Mouse (Mus musculus): Measurements from ENCODE around the gene Nhlrc4.

Gene Nhlrc4

DNA sequence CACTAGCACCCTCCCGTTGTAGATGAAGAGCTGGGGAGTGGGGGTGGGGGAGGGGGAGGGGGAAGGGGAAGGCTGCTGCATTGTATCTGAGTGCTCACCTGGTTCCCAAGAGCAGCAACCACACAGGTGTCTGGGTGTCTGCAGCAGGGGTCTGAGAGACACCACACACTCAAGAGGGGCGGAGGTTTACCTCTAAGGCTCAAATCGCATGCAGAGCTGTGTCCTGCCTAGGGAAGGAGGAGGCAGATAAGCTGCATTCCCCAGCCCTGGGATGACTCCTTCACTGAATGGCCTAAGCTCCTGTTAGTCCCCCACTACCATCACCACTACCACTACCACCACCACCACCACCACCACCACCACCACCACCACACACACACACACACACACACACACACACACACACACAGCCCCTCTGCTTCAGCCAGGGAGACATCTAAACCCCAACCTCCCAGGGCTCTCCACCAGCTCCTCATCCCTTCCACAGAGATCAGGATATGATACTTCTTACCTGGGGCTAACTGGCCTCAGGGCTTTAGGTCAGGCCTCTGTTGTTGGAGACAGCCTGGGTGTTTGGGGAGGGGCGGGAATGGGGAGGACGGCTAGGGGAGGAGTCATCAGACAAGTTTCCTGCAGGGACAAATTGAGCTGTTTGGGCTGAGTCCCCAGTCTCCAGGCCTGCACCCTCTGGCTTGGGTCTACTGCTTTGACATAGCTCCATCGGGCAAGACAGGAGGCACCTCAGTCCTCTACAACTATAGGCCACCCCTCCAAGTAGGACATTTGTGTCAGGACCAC is at the start of gene Nhlrc4, which contains the start of gene Pigq:
Gene Nhlrc4, minus strand, starts transcription at position 596 of the 798 bp plus-strand sequence.
Gene Pigq, minus strand, starts transcription at position 571 of the 798 bp plus-strand sequence.
- no peak for DNase-seq (ENCODE audit: low spot score)

DNA sequence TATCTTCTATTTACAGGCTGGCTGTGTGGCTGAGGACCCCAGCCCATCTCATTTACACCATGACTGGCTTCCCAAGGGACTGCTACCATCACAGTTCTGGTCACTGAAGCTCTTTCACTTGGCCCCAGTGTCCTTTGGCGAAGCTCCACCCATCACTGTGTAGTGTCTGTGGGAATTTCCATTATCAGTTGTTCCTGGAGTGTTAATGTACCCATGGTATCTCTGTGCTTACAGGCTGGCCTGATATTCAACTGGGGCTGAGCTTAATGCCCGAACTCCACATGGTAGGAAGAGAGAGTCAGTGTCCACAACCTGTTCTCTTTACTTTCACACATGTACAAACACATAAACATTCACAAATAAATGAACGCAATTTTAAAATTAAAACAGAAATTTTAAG is 48.7 kb upstream of the Nhlrc4 start:
- DNase-seq (ENCODE audit: low spot score): no peak

DNA sequence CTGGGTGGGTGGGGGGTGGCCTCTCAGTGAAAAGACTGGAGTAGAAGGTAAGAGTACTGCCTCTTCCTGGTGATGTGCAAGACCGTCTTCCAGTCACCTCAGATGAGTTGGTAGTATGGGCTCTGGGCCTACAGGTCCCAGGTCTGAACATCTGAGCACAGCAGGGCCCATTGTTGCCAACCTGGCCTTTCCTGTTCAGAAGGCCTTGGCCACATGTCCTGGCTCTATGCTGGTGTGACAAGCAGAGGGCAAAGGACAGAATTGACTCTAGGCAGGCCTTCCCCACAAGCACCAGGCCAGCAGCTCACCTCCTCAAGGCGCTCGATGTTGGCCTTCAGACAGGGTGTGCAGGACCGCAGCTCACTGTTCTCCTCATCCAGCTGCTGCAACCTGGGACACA is 47.5 kb upstream of the Nhlrc4 start:
- no peak for DNase-seq (ENCODE audit: low spot score)

DNA sequence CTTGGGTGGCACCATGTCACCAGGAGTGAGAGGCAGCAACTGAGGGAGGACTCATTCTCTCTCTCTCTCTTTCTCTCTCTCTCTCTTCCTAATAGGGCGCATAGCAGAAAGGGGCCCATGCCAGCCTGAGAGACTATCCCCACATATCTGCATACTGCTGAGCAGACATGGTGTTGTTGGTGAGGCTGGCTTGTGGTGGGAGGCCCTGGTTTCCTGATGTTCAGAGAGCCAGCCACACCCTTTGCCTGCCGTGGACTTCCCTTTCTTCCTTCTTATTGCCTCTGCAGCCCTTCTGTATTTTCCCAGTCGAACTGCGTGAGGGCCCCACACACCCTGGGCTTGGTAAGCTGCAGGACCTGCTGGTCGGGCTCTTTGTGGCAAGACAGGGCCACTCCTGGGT is 45.6 kb upstream of the Nhlrc4 start:
- no peak for DNase-seq (ENCODE audit: low spot score)

DNA sequence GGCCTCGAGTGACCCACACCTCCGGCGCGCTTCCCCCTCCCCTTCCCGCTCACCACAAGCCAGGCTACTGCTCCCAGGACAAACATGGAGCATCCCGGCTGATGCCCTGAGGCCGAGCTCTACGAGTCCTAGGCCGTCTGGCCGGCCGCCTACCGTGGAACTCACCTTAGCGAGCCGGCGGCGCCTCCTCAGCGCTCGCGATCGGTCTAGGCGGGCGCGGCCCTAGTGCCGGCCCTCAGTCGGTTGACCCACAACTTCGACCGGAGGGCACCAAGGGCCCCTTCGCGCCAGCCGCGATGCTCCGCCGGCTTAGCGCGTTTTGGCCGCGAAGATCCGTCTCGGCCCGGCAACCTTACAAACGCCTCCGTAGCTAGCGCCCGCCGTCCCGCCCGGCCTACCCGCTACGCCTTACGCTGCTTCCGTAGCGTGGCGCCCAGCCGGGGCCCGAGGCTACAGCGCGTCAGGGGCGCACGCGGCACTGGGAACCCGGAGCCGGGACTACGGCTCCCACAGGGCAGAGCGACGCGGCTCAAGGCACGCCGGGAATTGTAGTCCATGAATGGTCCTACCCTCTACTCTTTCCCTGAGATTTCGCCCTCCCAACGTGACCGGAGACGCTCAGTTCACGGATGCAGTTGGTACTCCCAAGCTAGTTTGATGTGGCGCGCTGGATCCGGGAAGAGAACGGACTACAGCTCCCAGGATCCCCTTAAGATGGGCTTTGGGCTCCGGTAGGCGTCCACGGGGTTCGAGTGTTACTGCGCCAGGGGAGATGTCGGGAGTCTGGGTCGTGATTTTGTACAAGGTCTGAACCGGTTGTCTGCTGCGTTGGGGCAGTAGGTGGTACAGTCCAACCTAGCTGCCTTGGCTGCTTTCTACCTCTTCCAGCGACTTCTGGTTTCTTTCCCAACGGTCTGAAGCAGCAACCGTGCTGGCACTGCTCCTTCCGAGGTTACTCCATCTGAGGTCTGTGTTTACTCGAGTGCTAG is 40.8 kb upstream of the Nhlrc4 start, which contains the start of gene Capn15:
Gene Capn15, minus strand, starts transcription at position 491 of the 989 bp plus-strand sequence.
- peak; percentile 91 for DNase-seq (ENCODE audit: low spot score)

DNA sequence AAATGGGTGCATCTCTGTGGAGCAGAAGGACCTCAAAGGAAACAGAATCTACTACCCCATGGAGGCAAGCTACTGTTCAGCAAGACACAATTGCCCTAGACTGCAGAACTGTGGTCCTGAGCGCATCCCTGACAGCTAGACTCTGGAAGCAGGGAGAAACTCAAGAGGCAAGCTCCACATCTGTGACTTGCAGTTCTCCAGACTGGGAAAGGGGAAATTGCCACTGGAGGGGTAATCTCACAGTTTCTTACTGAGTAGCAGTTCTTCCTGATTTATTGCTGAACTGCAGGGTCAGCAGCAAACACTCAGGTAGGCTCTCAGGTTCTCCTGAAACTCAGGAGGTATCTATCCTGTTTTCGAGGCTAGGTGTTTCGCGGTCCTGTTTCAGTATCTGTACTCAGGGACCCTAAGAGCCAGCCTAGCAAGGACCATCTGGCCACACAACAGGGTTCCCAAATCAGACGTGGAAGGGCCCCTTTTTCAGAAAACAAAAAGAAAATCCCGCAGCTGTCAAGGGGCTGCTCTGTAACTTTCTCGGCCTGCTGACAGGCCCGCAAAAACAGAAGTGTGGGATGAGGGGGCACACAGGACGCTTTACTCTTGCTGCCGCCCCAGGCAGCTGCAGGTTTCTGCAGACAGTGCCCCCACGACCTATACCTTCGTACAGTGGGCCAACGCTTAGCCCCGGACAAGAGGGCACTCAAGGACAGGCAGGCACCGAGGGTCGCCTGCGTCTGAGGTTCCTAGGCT is 40.0 kb upstream of the Nhlrc4 start:
- peak; percentile 6 for DNase-seq (ENCODE audit: low spot score)

DNA sequence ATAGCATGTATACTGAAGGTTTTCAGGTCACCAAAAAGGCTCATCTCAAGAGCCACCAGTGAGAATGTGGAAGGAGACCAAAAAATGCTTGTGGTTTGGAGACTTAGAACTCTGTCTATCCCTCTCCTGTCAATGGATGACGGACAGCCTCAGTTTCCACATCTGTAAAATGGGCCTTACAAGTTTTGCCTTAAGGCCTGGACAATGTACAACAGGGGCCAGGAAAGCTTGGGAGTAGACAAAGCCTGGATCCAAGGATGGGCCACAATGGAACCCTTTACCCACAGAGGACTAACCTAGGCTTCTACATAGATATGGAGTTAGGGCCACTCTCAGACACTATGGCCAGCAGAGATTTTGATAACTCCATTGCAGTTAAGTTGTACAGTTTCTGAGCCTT is 39.3 kb upstream of the Nhlrc4 start:
- DNase-seq (ENCODE audit: low spot score): no peak

DNA sequence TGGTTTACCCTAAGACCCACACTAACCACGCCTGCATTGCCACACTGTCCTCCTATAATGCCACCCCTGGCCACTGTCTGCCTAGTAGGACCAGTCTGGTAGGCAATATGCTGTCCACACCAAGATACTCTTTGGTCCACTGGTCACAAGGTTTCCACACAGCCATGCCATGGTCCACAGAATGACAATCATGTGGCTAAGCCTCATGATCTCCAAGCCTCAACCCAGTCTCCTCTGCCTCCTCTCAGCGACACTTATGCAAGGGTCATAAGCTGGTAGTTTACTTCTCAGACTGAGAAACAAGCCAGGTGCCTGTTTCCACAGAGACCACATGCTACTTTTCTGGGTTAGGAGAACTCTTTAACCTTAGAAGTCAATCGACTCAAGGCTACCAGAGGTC is 38.2 kb upstream of the Nhlrc4 start:
- no peak for DNase-seq (ENCODE audit: low spot score)

DNA sequence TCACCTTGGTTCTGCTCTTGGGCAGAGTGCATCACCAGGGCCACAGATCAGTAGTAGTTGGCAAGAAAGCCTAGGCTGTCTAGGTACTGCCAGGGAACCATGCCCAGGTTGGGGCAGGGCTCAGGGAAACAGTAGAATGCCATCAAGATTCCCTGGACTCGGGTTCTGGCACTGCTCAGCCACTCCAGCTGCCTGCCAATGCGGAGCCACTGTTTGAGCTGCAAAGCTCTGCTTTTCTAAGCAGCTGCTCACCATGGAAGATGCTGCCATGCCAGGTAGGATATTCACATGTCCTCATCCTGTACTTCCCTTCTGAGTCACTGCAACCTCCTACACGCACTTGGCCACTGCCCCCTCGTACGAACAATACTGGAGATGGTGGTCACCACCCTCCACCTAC is 36.1 kb upstream of the Nhlrc4 start:
- DNase-seq (ENCODE audit: low spot score): no peak

DNA sequence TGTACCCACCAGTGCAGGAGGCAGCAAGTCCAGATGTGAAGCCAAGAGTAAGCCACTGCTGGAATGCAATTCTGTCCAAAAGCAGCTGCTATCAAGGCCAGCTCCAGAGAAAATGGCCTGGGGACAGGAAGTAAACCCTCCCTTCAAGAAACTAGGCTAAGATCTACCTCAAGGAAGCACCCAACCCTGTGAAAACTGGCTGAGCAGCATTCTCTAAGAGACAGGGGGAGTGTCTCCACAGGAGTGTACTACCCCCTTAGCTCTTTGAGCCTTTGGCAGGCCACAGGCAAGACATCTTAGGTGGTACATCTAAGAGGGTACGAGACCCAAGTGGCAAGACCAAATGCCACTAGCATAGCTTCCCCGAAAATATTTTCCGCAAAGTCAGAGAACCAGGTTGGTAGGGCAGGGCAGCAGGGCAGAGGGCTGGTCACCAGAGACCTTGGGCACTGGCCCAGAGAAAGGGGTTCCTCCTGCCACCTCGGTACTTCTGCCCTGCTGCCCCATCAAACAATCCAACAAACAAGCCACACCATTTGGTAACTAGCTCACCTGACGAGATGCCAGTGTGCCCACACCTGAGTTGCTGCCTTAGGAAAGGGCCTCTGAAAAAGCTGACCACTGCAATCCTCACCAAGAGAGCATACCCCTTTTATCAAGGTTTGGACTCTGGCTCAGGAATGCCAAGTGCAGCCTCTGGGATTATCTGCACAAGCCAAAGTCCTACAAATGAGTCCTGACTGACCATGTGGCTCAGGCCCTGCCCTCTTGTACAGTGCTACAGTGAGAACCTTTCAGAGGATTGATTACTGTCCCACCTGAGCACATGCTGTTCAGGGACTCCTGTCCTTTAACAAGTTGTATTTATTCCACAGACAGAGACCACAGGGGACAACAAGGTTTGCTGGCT is 35.3 kb upstream of the Nhlrc4 start:
- DNase-seq (ENCODE audit: low spot score): no peak

DNA sequence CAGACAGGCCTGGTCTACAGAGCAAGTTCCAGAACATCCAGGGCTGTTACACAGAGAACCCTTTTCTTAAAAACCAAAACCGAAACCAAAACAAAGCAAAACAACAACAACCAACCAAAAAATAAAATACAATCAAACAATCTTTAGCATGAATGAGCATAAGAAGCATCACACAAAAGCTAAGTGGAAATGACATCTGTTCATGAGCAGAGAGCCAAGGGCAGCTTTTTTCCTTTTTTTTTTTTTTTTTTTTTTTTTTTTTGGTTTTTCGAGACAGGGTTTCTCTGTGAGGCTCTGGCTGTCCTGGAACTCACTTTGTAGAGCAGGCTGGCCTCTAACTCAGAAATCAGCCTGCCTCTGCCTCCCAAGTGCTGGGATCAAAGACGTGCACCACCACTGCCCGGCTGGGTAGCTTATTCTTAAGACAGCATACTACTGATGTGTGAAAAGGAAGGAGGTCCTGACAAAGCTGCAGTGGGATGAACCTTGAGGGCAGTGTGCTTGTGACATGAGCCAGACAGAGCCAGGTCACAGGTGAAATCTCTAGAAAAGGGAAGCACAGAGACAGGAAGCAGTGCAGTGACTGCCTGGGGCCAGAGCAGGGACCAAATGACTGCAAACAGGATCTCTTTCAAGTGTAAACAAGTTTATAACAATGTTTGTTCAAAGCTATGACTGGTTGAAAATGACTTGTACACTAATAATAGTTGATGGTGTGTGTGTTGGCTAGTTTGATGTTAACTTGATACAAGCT is 26.4 kb upstream of the Nhlrc4 start:
- DNase-seq (ENCODE audit: low spot score): no peak

DNA sequence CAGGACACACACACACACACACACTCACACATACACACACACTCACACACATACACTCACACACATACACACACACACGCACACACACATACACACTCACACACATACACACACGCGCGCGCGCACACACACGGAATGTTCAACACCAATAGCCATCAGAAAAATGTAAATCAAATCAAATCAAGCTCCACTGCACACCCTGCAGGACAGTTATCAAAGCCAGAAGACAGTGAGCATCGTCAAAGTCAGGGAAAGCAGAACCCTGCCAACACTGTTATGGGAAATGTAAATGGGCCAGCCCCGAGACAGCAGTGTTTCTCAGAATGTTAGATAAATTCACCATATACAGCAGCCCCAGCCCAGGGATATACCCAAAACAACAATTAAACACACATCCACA is 25.7 kb upstream of the Nhlrc4 start:
- no peak for DNase-seq (ENCODE audit: low spot score)

DNA sequence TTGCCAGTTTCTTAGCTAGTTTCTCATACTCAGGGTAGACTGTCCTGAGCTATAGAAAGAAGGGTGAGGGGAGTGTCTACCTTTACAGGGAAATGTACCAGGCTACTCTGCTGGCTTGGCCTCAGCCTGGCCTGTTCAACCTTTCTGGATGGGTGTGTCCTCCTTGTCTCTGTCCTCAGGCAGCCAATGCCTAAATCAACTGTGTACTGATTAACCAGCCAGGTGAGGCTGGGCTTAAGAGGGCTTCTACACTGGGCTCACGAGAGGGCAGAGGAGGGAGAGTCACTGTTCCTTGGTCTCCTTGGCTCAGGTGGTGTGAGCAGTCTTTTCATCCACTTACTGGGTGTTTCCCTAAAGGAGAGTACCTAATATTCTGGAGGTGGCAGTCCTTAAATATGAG is 23.4 kb upstream of the Nhlrc4 start:
- no peak for DNase-seq (ENCODE audit: low spot score)

DNA sequence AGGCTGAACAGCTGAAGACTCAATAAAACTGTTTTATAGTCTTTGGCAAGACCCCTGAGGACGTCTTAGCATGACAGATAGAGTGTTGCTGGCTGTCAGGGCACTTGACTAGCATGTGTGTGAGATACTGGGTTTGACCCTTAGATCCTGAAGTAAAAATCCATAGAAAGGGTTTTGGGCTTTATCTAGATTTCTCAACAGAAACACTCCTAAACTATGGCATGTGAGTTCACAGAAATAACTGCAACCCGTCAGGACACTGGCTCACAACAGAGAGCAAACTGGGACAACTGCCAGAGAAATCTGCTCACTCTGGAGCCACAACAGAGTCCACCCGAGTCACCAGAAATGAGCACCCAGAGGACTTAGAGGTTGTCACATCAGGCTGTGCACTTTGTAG is 22.9 kb upstream of the Nhlrc4 start:
- DNase-seq (ENCODE audit: low spot score): no peak

DNA sequence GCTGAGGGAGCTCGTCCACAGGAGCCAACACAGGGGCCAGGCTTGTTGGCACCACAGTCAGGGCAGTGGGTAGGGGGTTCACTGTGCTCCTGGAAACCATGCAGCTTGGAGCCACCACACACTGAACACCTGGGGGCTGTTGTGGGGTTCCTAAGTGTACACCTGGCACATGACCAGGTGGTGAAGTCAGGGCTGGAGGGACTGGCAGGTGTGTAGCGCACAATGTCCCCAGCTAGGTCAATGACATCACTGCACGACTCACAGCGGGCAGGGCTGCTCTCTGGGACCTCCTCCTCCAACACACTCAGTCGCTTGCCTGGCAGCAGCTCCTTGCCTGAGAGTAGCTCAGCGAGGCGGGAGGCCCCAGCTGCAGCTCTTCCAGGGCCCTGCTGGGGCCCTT is 19.5 kb upstream of the Nhlrc4 start:
- DNase-seq (ENCODE audit: low spot score): no peak

DNA sequence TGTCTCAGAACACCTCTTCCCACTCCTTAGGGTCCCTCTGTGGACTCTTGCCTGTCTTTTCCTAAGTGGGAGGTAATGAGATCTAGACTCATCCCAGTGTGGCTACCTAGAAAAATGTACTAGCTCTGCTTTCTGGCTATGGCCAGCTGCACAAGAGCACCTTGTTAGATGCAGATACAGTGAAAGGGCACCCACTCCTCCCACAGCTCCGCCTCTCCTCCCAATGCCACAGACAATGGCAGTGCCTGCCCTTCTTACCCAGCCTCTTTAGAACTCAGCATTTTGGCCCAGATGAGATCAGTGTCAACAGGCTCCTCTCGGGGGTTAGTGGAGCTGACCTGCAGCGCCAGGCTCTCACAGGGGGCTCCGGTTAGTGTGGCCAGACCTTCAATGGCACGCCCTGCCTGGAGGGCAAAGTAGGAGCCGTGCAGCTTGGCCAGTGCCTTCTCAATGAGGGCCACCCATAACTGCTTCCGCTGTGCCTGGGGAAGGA is 17.7 kb upstream of the Nhlrc4 start:
- no peak for DNase-seq (ENCODE audit: low spot score)

DNA sequence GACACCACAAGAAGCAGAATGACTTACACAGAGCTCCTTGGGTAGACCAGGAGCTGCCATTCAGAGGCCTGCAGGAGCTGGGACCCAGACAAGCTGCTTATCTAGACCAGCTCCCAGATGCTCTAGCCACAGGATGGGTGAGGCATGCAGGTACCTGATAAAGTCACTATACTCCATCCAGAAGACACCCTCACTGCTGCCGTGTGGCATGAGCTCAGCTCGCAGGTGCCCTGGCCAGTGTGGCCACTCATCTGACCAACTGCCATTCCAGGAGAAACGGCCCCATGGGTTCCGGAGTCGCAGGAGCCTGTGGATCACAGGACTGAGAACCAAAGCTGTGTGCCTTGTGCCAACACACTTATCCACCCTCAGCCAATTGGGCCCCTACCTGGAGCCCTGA is 16.8 kb upstream of the Nhlrc4 start:
- no peak for DNase-seq (ENCODE audit: low spot score)

DNA sequence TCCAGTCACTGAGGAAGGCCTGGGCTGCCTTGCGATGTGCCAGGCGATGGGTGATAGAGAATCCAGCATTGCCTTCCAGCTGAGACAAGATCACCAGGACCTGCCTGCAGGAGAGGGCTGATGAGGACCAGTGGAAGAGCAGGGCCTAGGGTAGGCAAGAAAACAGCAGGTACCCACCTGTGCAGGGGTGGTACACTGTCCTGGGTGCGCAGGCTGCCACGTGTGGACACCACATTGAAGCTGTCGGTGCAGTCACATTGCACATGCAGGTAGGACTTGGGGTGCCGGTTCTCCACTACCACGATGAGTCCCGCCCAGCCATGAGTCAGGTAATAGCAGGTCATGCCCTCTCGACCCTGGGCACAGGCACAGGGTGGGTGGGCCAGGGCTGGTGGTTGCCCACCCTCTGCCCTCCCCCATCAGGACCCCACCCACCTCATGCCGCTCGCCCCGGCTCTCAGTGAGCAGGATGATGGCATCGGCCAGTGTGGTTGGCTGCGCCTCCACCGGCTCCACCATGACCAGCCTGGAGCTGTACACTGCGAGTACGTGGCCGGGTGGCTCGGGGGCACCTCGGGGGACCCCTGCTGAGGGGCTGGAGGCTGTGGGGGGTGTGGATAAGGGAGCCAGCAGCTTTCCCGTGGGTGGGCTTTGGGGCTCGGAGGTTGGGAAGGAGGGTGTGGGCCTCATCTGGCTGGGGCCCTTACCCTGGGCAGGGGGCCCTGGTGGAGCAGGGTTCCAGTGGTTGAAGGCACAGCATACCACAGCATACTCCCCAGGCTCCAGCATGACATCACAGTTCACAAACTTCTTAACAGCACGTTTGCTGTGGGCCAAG is 15.1 kb upstream of the Nhlrc4 start:
- no peak for DNase-seq (ENCODE audit: low spot score)

DNA sequence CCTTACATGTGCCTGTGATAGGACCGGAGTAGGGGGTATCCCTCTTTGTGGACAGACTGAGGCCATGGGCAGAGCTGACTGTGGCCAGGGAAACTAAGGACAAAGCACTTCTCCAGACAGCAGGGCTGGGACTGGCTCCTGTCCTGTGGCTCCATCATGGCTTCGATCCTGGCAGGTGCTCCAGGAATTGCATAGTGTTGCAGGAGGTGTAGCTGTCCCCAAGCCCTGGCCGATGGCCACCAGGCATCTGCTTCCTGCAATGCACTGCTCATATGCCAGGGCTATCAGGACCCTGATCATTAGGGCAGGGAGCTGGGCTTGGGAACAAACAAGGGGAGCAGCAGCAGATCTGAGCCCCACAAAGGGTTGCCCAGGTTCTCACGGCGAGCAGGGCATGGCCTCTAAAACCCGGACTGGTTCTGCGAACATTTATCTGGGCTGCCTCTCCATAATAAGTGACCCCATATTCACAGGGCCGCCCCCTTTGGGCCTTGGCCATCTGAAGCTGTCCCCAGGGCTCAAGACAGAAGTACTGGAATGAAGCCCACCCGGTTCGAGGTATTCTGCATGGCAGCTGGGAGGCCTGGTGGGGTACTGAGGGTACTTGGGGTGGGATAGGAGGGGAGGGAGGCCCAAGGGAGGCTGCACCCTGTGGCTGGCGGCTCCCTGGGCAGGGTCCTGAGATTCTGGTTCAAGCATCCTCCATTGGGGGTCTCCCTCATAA is 14.2 kb upstream of the Nhlrc4 start:
- DNase-seq (ENCODE audit: low spot score): no peak
